Mouse (Mus musculus): Measurements from ENCODE around the gene Csrnp3. TPM values are rescaled to one million over a fixed set of nuclear protein-coding genes. Genes with fewer than 3 reads are reported as not detected.

The Csrnp3 gene
- total RNA-seq, 2 experiments from 2014 or later = not detected

DNA sequence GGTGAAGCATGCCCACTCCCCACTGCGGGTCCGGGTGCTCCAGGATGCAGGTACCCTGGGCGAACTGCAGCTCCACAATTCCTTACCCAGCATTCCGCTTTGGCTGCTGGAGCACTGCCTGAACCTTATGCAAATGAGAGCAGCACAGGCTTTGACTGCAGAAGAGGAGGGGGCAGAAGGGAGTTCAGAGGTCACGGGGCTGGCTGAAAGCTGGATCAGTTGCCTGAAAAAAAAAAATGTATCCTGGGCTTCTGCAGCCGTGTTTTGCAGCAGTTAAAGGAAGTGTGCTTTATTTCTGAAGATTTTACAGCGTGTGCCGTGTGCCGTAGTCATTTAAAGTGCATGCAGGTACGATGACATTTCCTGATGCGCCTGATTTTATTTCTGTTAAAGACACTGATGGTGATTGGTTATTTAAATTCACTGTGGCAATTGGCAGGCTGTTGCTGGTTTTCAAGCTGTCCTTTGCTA is 86.3 kb downstream of the Csrnp3 start:
- ATAC-seq (replicated peaks; ENCODE audit: low FRiP score, low TSS enrichment, poor library complexity, severe bottlenecking) = no peak

DNA sequence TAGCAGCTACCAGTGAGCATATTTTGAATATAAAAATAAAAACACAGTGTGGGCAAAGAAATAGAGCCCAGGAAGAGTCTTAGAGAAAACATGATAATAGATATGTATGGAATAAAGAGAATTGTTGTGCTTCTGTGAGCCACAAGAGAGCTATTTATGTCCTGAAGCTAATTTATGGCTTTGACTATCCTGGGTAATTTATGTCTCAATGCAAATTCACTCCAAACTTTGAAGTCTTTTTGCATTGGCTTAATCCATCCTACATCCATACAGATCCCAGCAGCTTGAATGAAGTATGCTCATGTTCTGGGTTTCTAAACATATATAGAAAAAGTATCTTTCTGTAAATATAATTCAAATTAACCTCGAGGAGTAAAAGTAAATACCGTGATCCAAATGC is 88.5 kb downstream of the Csrnp3 start:
- no peak for ATAC-seq (replicated peaks; ENCODE audit: low FRiP score, low TSS enrichment, poor library complexity, severe bottlenecking)

DNA sequence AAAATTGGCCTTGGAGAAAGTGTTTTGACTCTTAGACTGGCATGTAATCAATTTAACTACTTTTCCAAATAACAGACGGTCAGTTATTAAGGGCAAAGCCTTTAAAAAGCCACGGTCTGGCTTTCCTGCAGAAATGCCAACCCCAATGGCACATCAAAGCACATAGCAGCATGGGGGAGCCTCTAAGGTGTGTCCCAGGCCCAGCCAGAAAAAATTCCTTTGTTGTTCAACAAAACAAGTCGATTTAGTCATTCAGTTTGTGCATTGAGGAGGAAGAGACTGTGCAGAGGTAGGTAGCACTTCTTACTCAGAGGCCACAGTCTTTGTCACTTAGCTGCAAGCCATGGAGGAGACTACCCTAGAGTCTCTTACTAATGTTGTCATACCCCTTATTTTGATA is 93.3 kb downstream of the Csrnp3 start:
- ATAC-seq (replicated peaks; ENCODE audit: low FRiP score, low TSS enrichment, poor library complexity, severe bottlenecking) = no peak

DNA sequence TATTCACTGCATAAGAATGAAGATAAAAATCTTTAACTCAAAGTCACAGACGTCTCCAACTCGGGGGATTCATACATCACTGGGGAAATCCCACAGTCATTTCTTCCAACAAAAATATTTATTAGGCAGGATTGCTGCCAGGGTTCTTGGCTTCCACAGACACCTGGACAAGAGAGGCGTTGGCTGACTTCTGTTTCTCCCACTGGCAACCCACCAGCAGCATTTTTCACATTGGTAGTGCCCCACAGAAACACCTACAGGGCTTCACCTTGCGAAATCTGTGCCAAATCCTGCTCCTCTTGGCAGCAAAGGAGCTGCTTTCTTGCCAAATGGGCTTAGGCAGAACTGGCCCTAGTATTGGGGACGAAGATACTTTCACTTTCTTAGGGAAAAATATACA is 94.8 kb downstream of the Csrnp3 start:
- no peak for ATAC-seq (replicated peaks; ENCODE audit: low FRiP score, low TSS enrichment, poor library complexity, severe bottlenecking)

DNA sequence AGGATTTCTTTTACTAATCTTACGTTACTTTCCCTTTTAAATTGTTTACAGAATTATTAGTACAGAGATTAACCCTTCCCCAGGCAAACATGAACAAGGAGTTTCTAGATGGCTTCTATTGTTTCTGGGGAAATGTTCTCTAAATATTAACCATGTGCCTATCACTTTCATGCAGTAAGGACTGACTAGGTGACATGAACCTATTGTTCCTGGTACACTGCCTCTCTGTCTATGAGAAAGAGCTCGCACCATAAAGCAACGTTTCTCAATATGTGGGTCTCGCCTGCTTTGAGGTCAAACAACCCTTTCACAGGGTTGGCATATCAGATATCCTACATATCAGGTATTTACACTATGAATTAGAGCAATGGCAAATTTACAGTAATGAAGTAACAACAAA is 96.8 kb downstream of the Csrnp3 start:
- ATAC-seq (replicated peaks; ENCODE audit: low FRiP score, low TSS enrichment, poor library complexity, severe bottlenecking) = no peak

DNA sequence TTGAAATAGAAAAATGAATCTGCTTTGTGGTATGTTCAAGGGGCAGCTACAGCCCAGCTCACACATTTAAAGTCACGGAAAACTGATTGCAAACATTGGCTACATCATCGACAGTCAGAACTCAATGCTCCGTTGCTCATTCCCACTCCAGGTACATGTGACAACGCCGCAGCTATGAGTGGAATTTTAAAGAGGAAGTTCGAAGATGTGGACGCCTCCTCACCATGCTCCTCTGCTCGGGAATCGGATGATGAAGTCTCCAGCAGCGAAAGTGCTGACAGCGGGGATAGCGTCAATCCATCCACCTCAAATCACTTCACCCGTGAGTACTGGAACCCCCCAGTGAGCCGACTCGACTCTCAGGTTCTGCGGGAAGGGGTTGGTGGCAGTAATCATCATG is 103.2 kb downstream of the Csrnp3 start:
- no peak for ATAC-seq (replicated peaks; ENCODE audit: low FRiP score, low TSS enrichment, poor library complexity, severe bottlenecking)

DNA sequence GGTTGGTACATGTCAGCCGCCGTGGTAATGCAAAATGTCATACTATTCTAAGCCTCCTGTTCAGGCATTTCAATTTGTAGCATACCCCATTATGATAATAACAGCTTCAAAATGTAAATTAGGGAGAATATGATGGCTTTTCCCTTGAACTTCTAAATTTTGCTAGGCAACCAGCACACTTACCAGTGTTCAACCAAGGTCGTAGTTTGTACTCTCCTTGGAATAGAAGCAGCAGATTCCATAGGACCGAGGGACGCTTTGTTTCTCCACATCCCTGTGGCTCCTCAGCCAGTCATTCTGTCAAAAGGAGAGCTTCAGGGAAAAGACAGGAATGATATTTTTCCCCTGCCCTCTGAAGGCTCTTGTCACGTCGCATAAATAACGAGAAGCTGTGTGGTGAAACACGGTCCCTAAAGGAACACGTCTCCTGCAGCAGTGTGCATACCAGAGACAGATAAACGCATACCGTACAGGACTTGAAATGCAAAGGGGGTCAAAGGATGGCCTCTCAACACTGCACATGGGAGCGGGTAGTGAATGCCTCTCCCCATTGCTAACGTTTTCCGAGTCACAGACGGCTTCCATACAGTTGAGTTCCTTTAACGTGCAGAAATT is 108.3 kb downstream of the Csrnp3 start:
- no peak for ATAC-seq (replicated peaks; ENCODE audit: low FRiP score, low TSS enrichment, poor library complexity, severe bottlenecking)

DNA sequence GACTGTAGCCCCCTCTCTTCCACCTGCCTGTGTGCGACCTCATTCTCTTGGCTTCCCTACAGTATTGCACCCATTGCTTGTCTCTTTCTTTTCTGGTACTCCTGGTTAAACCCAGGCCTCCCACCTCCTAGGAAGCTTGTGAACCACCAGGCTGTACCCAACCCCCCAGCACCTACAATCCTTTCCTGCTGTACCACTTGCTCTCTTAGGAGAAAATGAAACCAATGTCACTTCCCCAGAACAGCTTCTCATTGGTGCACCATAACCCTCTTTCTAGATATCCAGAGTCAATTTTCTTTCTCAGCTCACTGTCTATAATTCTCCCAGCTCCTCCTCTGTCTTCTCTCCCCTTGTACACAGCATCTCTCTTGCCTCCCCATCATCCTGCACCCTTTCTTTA is 110.2 kb downstream of the Csrnp3 start:
- ATAC-seq (replicated peaks; ENCODE audit: low FRiP score, low TSS enrichment, poor library complexity, severe bottlenecking) = no peak

DNA sequence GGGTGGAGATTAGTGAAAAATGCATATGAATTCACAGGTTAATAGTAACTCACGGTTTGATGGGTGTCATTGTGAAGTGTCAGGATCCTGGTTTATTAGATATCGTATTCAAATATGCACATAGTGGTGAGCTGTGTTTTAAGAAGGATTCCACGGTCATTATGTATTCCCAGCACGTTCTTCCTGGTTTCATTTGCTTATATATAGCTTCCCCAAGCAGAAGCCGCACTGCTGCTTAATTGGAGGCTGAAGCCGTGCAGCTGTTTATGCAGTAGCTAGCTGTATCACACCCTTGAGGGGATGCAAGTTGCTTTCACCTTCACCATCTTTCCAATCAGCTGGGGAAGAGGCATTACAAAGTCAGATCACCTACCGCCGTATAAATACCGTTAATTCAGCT is 111.2 kb downstream of the Csrnp3 start:
- no peak for ATAC-seq (replicated peaks; ENCODE audit: low FRiP score, low TSS enrichment, poor library complexity, severe bottlenecking)

DNA sequence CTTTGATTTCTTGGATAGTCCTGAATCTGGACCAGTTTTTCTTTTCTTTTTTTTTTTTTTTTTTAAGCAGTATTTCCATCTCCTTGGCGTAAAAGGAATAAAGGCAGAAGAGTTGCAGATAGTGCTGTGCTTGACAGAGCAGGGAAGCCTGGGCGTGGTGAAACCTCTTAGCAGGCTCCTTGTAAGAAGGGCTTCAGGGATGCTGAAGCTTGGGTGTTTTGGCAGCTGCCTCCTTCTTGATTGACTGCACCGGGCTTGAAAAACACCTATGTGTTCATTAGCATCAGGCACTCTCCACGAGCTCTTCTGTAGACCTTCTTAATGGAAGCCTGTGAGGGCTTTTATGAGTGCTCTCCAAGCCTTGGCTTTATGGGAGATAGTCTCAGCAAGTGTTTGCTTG is 117.9 kb downstream of the Csrnp3 start:
- ATAC-seq (replicated peaks; ENCODE audit: low FRiP score, low TSS enrichment, poor library complexity, severe bottlenecking) = no peak

DNA sequence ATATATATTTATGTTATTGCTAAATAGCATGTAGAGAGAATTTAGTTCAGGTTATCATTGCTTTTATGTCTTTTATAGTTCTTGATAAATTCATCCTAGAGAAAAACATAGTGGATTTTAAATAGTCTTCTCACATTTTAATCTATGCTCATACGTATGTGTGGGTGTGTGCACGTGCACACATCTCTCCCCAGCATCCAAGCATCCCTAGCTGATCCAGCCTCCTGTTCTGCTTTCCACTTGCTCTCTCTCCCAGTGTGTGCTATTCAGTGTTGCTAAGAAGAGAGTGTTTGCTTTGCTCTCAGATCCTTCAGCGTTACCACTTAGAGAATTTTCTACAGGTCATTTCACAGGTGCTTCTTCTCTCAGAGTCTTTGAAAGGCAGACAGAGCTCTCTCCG is 123.2 kb downstream of the Csrnp3 start:
- no peak for ATAC-seq (replicated peaks; ENCODE audit: low FRiP score, low TSS enrichment, poor library complexity, severe bottlenecking)

DNA sequence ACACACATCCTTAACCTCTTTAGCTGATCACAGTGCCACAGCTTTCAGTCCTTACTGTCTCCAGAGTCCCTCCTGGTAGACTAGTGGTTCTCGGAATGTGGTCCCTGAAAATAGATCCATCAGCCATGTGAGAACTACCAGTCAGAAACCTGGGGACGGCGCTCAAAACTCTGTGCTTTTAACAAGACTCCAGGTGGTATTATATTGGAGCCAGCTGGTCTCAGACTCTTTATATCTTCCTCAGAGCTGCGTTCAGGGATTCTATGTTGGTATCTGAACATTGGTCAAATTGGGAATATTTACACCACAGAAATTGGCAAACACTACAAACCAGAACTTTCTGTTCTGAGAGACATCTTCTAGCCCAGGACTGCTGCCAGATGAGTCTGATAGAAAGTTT is 128.3 kb downstream of the Csrnp3 start:
- ATAC-seq (replicated peaks; ENCODE audit: low FRiP score, low TSS enrichment, poor library complexity, severe bottlenecking) = no peak

DNA sequence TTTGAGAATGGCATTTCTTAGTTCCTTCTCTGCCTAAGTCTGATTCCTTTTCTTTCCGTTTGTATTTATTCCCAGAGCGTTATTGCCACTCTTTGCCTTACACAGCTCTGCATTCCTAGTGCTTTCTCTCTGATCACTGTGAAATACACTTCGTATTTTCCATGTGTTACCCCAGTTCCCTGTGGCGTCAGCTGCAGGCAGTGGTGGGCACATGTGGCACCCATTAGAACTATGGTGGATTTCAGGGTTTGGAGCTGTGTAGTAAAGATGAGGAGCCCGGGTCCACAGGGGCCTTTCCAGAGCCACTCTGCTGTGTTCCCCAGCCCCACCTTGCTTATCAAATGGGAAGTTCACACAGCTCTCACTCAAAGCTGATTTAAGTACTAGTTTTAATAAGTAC is 129.8 kb downstream of the Csrnp3 start:
- ATAC-seq (replicated peaks; ENCODE audit: low FRiP score, low TSS enrichment, poor library complexity, severe bottlenecking) = no peak

DNA sequence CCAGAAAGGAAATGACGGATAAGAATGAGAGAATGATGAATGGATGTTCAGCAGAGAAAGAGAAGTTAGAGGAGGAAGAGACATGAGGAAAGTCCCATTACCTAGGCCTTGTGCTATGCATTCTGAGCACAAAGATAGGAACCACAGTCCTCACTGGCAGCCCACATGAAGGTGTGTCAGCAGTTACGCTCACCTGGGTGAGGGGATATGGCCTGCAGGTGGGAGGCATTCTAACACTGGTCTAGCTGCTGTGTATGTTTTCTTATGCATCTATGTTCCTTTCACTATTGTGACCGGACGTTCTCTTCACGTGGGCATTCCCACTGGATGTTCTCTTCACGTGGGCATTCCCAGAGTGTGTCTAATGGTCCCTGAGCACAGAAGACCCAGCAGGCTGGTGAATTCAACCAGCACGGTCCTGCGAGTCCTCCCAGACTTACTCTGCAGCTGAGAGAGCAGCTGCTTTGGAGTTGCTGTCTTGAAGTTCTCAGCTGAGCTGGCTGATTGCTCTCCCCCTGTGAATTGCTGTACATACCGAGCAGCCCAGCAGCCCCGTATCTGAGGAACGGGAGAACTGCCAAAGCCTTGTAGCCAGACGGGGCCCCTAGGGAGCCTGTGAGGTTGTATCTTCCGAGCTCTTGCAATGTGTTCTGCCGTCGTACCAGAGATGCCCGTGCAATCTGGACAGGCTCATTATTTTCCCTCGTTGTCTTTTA is 133.9 kb downstream of the Csrnp3 start:
- ATAC-seq (replicated peaks; ENCODE audit: low FRiP score, low TSS enrichment, poor library complexity, severe bottlenecking) = no peak

DNA sequence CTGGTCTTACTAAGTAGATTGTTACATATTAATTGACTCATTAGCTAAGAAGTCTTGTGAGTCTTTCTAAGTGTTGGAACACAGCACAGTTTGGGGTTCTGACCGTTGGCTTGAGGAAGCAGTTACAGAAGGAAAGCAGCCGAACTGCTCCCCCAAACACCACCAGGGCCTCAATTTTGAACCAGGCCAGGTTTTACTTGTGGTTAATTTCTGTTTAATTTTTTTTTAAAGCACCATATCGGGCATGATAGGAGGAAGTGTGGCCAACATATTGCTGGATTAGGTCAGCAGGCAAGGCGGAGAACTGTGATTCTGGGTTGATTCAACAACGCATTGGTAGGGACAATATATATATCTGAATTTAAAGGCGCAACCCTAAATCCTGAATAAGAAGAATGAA is 135.9 kb downstream of the Csrnp3 start:
- no peak for ATAC-seq (replicated peaks; ENCODE audit: low FRiP score, low TSS enrichment, poor library complexity, severe bottlenecking)

DNA sequence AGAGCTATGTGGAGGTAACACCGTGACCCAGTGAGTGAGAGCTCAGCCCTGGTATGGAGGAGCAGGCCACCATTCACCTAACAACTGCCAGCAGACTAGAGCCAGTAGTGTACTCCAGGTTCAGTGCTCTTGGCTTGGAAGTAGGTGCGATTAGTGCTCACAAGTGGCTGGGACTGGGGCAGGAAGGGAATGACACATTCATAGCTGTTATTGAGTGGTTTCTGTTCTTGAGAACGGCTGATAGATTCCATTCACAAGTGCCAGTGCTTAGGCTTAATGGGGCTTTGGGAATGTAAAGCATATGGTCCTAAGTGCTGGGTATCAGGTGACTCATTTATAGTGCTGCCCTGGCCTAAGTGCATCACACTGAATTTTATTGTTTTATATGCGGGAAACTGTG is 136.4 kb downstream of the Csrnp3 start:
- no peak for ATAC-seq (replicated peaks; ENCODE audit: low FRiP score, low TSS enrichment, poor library complexity, severe bottlenecking)

DNA sequence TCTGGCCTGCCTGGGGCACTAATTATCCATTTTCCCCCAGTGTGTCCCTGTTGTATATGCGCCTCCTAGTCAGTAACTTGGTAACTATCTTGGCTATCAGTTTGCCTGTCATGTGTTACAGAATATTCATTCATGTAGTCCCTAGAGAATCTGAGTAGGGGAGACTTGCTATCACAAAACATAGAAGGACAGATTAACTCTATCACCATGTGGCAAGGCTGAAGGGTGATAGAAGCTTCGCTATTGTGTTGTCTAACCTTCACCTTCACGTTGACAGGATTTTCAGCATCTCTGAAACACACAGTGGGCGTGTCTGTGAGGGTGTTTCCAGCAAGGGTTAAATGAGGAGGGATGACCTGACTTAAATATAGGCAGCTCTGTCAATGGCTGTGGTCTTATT is 140.1 kb downstream of the Csrnp3 start:
- no peak for ATAC-seq (replicated peaks; ENCODE audit: low FRiP score, low TSS enrichment, poor library complexity, severe bottlenecking)

DNA sequence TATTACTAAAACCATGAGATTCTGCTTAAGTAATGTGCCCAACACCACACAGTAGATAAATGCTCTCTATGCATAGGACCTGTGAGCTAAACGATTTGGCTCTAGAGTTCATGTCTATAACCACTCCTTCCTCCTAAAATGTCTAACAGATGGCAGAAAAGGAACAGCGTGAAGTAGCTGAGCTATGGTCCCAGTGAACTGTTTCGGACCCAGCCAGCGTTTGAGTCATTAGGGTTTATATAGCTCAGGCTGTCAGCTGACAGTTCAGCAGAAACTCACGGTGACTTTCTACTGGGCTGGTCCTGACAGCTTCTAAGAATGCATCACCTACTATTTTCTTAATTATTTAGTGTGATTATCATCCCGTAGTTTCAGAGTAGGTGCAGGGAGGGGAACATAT is 141.5 kb downstream of the Csrnp3 start:
- no peak for ATAC-seq (replicated peaks; ENCODE audit: low FRiP score, low TSS enrichment, poor library complexity, severe bottlenecking)

DNA sequence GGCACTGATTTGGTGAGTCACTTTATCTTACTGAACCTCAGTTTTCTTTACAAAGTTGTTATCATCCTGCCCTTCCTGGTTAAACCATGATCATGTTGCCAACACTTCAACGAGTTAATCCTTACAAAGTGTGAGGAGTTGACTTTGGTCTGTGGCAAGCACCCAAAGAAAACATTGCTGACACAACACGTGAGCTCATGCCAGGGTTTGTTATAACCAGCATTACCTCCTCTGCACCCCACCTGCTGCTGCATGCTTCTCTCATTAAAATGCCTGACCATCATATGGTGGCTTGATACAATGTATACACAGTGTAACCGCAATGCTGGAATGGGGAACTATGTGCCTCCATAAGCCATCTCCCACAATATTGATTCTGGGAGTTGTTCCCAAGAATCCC is 142.0 kb downstream of the Csrnp3 start:
- ATAC-seq (replicated peaks; ENCODE audit: low FRiP score, low TSS enrichment, poor library complexity, severe bottlenecking) = no peak

DNA sequence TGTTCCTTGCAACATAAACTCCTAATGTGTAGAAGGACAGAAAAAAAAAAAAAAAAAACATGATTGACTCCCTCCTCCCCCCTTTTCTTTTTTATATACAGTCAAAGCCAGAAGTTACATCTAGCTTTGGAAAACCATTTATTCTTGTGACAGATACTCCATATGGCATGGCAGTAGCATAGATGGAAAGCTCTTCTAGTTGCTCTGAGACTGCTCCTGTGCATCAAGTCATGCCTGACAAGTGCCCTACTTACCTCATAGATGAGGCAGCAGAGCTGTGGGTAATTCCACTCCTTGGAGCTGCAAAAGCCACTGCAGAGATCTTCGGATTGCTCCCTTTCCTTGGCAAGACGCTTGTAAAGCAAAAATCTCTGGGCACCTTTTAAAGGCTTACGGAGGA is 143.2 kb downstream of the Csrnp3 start:
- no peak for ATAC-seq (replicated peaks; ENCODE audit: low FRiP score, low TSS enrichment, poor library complexity, severe bottlenecking)

DNA sequence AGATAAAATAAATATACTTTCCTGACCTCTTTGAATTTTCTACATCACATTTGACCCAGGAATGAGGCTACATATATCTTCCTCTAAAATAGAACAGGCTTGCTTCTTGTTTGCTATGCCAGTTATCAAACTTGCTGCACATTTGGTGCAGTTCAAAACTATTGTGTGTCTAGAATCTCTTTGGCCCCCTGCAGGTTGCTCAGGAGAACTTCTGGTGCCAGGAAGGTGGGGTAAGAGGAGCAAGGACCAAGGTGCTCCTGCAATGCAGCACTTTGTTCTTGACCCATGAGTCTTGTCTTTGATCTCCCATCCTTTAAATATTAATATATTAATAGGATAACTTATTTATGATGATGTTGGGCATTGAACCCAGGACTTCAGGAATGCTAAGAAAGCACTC is 144.5 kb downstream of the Csrnp3 start:
- ATAC-seq (replicated peaks; ENCODE audit: low FRiP score, low TSS enrichment, poor library complexity, severe bottlenecking) = no peak

DNA sequence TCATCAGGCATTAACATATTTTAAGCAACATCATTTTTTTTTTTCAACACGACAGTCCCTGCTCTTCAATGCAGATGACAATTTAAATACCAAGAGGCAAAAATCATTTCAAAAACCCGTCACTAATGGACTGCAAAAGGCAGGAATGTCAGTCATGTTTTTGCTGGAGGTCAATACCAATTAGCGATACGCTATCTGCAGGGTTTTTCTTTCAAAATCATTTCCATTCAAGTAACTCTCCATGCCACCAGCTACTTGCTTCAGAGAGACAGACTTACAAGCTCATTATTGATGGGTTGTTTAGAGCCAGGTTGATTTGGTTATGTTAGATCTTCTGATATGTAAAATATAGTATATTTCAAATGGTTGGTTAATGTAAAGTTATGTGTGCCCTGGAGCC is 145.2 kb downstream of the Csrnp3 start:
- no peak for ATAC-seq (replicated peaks; ENCODE audit: low FRiP score, low TSS enrichment, poor library complexity, severe bottlenecking)
